Mouse (Mus musculus) embryonic facial prominence, embryonic 15.5 days (tissue): ENCODE results near the gene Fat3. TPM values are rescaled to one million over a fixed set of nuclear protein-coding genes. Genes with fewer than 3 reads are reported as not detected.

Source experiments
- ATAC-seq: fragments of 200-750 bp; cut with Nextera tagmentation; 2 replicates; pipeline ENCODE4 v1.8.0; 2017; ENCODE audit warnings: low read depth, moderate TSS enrichment; ENCODE audit not compliant: insufficient number of reproducible peaks, low FRiP score, low TSS enrichment
- H3K27ac ChIP-seq: fragments of 300-500 bp; sonication (generic); replicated peaks from 2 replicates; pipeline ENCODE4 v1.5.1; 2015; ENCODE audit warnings: mild to moderate bottlenecking, inconsistent platforms
- H3K27me3 ChIP-seq: fragments of 300-500 bp; sonication (generic); 2 replicates; pipeline ENCODE4 v1.6.1; 2015; ENCODE audit warnings: inconsistent platforms
- H3K36me3 ChIP-seq: fragments of 300-500 bp; sonication (generic); 2 replicates; pipeline ENCODE4 v1.6.1; 2015; ENCODE audit warnings: mild to moderate bottlenecking, inconsistent platforms
- H3K4me1 ChIP-seq: fragments of 300-500 bp; sonication (generic); 2 replicates; pipeline ENCODE4 v1.6.1; 2015; ENCODE audit warnings: inconsistent platforms
- H3K4me2 ChIP-seq: fragments of 300-500 bp; sonication (generic); replicated peaks from 2 replicates; pipeline ENCODE4 v1.6.1; 2015; ENCODE audit warnings: mild to moderate bottlenecking, inconsistent platforms
- H3K4me3 ChIP-seq: fragments of 300-500 bp; sonication (generic); replicated peaks from 2 replicates; pipeline ENCODE4 v1.5.1; 2015; ENCODE audit warnings: mild to moderate bottlenecking, inconsistent platforms
- H3K9ac ChIP-seq: fragments of 300-500 bp; sonication (generic); 2 replicates; pipeline ENCODE4 v1.6.1; 2015; ENCODE audit warnings: inconsistent platforms
- H3K9me3 ChIP-seq: fragments of 300-500 bp; sonication (generic); replicated peaks from 2 replicates; pipeline ENCODE4 v1.6.1; 2016; ENCODE audit warnings: inconsistent platforms
- WGBS: fragments of 180-500 bp; shearing (Covaris S2); methylation state at CpG from one replicate; pipeline ENCODE4 v1.1.7; 2015; 5-methylcytosine and 5-hydroxymethylcytosine counted together
- polyA plus RNA-seq: library from polyadenylated mRNA; unstranded; fragments of >200 nt; fragmentation: Nextera tagmentation; extraction: Ambion mirVana; gene quantifications from 2 replicates; pipeline ENCODE4 v1.2.1, GENCODE M21; 2015

Gene Fat3
- polyA plus RNA-seq, 1 experiment from 2014 or later: 3.2 TPM

DNA sequence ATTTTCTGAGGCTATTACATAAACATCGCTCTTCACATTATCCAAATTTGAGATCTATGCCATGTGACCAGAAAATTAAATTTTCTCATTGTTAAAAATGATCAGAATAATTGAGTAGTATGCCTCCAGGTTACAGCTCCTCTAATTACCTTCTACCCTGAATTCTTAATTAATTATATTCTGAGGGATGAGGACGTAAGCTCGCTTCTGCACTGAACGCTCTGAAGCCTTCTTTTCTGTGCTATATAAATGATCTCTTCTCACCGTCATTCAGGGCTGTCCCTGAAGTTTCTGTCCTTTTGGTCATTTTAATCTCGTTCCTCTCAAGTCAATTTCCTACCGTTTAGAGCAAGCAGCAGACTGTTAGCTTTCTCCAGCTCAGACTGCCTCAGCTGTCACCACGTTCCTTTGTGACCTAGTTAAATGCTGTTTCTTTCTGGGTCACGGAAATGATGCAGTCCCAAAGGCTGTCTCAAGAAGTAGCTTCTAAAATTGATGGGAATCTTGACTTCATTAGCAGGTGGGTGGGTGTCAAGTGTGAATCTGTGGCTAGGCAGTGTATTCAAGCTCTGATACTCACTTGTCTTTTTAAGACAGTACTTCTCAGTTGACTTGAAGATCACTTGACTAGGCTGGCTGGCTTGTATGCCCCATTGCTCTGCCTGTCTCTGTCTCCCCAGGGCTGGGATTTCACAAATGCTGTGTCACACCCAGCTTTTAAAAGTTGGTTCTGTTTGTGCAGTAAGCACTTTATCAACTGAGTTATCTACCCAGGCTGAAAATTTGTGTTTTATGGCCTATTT, 596.9 kb downstream of the Fat3 start:
- H3K36me3 ChIP-seq: no peaks in the 10 kb centered on the region
- H3K9ac ChIP-seq: no peak overlapping the region
- ATAC-seq: no peak
- H3K4me1 ChIP-seq: no peaks in the 10 kb centered on the region
- H3K27me3 ChIP-seq: no peaks in the 10 kb centered on the region
- H3K9me3 ChIP-seq: no peaks in the 10 kb centered on the region
- H3K27ac ChIP-seq: no peak overlapping the region
- H3K4me2 ChIP-seq: no peak overlapping the region
- 63% methylated on average over 9 of the region's 9 CpGs for WGBS
- H3K4me3 ChIP-seq: no peak overlapping the region

DNA sequence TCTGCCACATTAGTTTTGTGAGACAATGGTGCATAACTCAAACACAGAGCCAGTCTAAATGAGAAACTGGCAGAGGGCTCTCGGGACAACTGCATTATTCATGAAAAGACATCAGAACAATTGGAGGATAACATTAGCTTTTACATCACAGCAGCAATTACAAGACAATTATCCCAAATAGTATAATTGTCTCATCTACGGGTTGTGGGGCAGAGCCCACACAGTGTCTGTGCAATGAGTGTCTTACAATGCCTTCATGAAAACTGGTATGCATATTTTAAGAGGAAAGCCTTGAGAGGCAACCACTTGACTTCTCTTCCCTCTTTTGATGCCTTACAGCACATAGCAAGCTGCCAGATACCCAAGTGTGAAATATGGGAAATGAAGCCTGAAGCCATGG, 603.0 kb downstream of the Fat3 start:
- no peaks in the 10 kb centered on the region for H3K9me3 ChIP-seq
- no peaks in the 10 kb centered on the region for H3K36me3 ChIP-seq
- H3K4me2 ChIP-seq: no peak overlapping the region
- no peak overlapping the region for H3K4me3 ChIP-seq
- no peaks in the 10 kb centered on the region for H3K4me1 ChIP-seq
- H3K27ac ChIP-seq: no peak overlapping the region
- H3K9ac ChIP-seq: no peak overlapping the region
- no peaks in the 10 kb centered on the region for H3K27me3 ChIP-seq
- ATAC-seq: no peak
- WGBS: 59% methylated on average over 2 of the region's 2 CpGs

DNA sequence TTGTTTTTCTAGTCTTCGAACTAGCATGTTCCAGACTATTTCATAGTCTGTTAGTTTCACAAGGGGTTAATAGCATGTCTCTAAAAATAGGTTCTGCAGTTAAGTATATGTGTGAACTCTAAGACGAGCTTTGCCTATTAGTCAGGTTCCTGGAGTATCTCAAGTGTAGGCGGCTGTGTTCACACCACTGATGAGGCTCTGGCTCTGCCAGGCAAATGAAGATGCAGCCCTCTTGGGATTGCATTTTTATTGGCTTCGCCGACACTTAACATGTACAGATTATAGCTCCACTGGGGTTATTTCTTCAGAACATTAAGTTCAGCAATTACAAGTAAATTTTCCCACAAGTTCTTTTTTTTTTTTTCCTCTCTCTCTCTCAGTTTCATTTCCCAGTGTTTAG, 614.3 kb downstream of the Fat3 start:
- H3K4me2 ChIP-seq: no peak overlapping the region
- no peak for ATAC-seq
- no peaks in the 10 kb centered on the region for H3K27me3 ChIP-seq
- H3K9ac ChIP-seq: no peak overlapping the region
- no peaks in the 10 kb centered on the region for H3K9me3 ChIP-seq
- H3K27ac ChIP-seq: no peak overlapping the region
- H3K4me1 ChIP-seq: no peaks in the 10 kb centered on the region
- no peaks in the 10 kb centered on the region for H3K36me3 ChIP-seq
- no peak overlapping the region for H3K4me3 ChIP-seq
- WGBS: 67% methylated on average over 5 of the region's 5 CpGs

DNA sequence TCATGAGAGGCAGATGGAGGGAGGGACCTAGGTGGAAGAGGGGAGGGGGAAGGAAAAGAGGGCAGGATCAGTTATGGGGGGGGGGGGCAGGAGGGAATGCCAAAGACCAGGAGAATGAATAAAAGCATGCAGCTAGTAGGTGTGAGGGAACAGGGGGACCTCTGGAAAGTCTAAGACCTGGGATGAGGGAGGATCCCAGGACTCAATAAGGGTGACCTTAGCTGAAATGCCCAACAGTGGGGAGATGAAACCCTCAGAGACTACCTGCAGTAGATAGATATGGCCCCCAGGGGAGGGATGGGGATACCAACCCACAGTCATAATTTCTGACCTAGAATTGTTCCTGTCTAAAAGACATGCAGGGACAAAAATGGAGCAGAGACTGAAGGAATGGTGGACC, 620.3 kb downstream of the Fat3 start:
- Histone ChIP-seq H3K36me3 (no peaks in the 10 kb centered on the region), H3K9me3 (no peaks in the 10 kb centered on the region)
- no peak for ATAC-seq

DNA sequence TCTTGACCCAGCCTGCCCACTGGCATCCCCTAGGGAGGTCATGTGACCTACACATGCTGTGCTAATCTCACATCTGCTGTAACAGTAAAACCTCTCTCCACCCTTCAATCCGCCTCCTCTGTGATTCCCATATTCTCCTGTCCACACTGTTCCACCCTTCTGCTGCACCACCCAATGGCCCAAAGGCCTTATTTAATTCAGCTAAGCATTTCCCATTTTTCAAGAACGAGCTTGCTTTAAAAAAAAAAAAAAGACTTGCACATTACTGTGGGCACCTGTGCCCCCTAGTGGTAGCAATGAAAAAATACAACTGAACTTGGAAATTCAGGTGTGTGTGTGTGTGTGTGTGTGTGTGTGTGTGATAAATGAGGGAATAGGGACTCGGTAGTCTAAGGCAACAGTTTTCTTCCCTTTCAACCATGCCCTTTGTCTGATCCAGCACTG, 620.9 kb downstream of the Fat3 start:
- ATAC-seq: no peak
- H3K4me1 ChIP-seq: no peaks in the 10 kb centered on the region
- H3K9me3 ChIP-seq: no peaks in the 10 kb centered on the region
- no peak overlapping the region for H3K9ac ChIP-seq
- H3K27me3 ChIP-seq: no peaks in the 10 kb centered on the region
- no peaks in the 10 kb centered on the region for H3K36me3 ChIP-seq
- WGBS: 18% methylated on average over 3 of the region's 3 CpGs
- H3K4me2 ChIP-seq: no peak overlapping the region
- no peak overlapping the region for H3K4me3 ChIP-seq
- no peak overlapping the region for H3K27ac ChIP-seq

More for the DNA sequence above, 620.3 kb downstream of the Fat3 start:
- H3K27me3 ChIP-seq: no peaks in the 10 kb centered on the region
- H3K4me2 ChIP-seq: no peak overlapping the region
- no peak overlapping the region for H3K27ac ChIP-seq
- H3K9ac ChIP-seq: no peak overlapping the region
- no peak overlapping the region for H3K4me3 ChIP-seq
- H3K4me1 ChIP-seq: no peaks in the 10 kb centered on the region

DNA sequence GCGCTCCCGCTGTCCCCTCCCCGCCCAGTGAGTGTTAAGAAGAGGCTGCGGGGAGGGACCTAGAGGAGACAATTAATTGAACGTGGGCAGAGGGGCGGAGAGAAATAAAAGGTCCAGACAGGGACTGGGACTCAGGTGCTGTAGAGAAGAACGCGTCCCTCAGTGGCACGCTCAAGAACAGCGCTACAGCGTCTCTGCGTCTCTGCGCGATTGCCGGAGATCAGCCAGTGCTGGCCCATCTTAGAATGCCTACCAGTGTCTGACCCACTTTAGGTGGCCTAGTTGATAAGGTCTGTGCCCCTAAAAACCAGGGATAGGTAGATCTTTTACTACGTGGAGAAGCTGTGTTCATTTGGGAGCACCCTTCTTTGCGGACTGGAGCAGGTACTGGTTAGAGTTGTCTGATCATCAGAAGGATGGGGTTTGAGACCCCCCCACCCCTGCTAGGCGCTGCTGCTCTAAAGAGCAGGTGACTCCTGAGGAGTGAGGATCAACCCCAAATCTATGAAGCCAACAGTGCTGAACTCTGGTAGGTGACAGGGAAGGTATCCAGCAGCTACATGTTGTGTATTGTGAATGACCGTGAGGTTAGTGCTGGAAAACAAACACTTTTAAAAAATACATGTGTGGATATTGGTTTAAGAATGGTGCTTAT, 626.5 kb downstream of the Fat3 start, which contains the start of gene Mtnr1b:
Gene Mtnr1b (minus strand): TSS at position 51 of the 655 bp plus-strand sequence.
- Histone ChIP-seq H3K27me3 (peaks cover 15% of the 10 kb centered on the region), H3K27ac (no peak within 1 kb of the TSS), H3K9me3 (no peaks in the 10 kb centered on the region), H3K4me2 (no peak within 1 kb of the TSS), H3K4me1 (no peaks in the 10 kb centered on the region), H3K36me3 (no peaks in the 10 kb centered on the region), H3K4me3 (no peak within 1 kb of the TSS), H3K9ac (no peak within 1 kb of the TSS)
- ATAC-seq: no peak
- WGBS: 56% methylated on average over 19 of the region's 19 CpGs

DNA sequence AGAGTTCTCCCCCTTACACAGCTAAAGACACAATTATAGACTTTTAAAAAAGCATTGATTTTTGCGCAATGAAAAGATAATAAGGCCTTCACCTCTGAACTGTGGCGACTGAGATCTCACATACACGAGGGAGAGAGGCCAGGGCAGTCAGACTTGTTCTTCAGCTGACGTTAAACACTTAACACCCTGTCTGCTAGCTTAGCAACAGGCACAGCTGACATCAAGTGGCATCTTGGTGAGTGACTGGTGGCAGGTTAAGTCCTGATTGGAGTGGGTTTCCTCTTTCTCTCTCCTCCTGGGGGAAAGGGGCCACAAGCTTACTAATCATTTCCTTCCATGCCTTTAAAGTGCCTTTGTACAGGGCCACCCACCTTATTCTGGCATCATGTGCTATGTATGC, 631.1 kb downstream of the Fat3 start:
- WGBS: 53% methylated on average over 4 of the region's 4 CpGs

DNA sequence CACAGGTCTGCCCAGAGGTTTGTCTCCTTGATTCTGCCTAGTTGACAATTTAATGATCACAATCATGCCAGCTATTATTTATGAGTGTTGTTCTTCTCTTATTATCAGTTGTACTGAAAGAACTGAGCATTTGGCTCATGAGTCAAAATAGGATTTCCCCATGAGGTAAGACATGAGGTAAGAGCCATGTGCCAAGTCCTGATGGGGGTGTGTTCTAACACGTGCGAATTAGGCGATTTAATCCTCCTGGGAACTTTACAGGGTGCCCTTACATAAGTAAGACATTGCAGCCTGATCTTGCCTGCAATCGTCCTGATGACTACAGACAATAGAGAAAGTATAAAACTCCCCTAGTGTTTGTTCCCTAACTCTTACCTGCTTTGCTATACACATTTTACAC, 631.6 kb downstream of the Fat3 start:
- H3K4me2 ChIP-seq: no peak overlapping the region
- H3K9me3 ChIP-seq: no peaks in the 10 kb centered on the region
- 59% methylated on average over 4 of the region's 4 CpGs for WGBS
- H3K36me3 ChIP-seq: no peaks in the 10 kb centered on the region
- no peak overlapping the region for H3K27ac ChIP-seq
- peaks cover 10% of the 10 kb centered on the region for H3K27me3 ChIP-seq
- no peak for ATAC-seq
- H3K4me3 ChIP-seq: no peak overlapping the region
- no peak overlapping the region for H3K9ac ChIP-seq
- no peaks in the 10 kb centered on the region for H3K4me1 ChIP-seq

More for the DNA sequence above, 631.1 kb downstream of the Fat3 start:
- Histone ChIP-seq H3K4me3 (no peak overlapping the region), H3K27me3 (peaks cover 15% of the 10 kb centered on the region), H3K4me1 (no peaks in the 10 kb centered on the region), H3K27ac (no peak overlapping the region), H3K4me2 (no peak overlapping the region), H3K36me3 (no peaks in the 10 kb centered on the region), H3K9me3 (no peaks in the 10 kb centered on the region), H3K9ac (no peak overlapping the region)
- ATAC-seq: no peak; the same call in 1 of the 2 replicates

DNA sequence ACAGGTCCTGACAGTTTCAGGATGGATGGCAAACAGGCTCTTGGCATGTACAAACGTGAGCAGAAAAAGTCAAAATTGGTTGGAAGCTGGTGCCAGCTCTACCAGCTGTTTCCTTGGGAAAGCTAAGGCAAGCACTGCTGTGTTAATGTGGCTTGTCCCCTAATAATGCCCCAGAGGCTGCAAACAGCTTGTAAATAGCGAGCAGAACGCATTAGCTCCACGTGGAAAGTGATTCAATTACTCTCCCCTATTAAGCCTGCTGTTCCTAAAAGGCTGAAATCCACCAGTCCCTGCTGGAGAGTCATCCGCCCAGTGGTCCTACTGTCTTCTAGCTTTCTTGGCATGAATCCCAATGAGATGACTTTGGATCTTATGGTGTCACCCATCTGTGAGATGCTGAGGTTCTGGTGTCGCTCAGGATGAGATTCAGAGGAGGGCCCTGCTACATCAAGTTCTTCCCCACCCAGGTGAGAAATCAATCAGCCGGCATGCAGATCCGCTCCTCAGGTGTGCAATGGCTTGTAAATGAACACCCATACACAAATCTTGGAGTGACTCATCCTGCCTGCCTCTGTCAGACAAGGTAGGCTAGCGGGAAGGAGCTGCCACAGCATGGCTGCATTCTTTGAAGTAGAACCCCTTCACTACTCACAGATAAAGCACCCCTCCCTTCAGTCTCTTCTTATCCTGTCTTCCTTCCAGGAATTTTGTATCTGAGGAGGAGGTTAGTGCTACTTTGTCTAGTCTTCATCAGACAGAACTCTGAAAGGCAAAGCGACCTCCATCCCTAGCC, 634.6 kb downstream of the Fat3 start:
- H3K27ac ChIP-seq: no peak overlapping the region

DNA sequence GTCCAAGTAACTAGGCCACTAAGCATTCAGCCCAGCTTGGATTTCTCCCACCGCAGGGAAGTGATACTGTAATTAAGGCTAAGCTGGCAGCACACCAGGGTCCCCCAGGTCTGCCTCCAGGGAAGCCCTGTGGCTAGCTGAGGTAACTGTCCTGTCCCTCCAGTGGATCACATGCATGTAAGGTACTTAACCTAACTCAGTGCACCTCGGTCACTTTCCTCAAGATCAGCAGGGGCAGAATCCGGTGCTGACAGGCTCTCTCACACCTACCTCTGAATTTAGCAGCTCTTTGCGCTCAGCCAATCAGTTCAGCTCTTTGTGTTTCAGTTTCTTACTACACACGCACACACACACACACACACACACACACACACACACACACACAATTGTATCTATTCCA, 639.7 kb downstream of the Fat3 start:
- Histone ChIP-seq H3K36me3 (no peaks in the 10 kb centered on the region), H3K9me3 (no peaks in the 10 kb centered on the region), H3K4me2 (no peak overlapping the region), H3K27ac (no peak overlapping the region), H3K9ac (no peak overlapping the region), H3K27me3 (no peaks in the 10 kb centered on the region), H3K4me1 (no peaks in the 10 kb centered on the region), H3K4me3 (no peak overlapping the region)
- WGBS: 69% methylated on average over 5 of the region's 5 CpGs
- no peak for ATAC-seq

More for the DNA sequence above, 634.6 kb downstream of the Fat3 start:
- Histone ChIP-seq H3K4me2 (no peak overlapping the region), H3K36me3 (no peaks in the 10 kb centered on the region), H3K27me3 (no peaks in the 10 kb centered on the region), H3K4me3 (no peak overlapping the region), H3K4me1 (no peaks in the 10 kb centered on the region), H3K9ac (no peak overlapping the region), H3K9me3 (no peaks in the 10 kb centered on the region)
- no peak for ATAC-seq
- 49% methylated on average over 10 of the region's 10 CpGs for WGBS
